Mouse (Mus musculus): ENCODE measurements around the gene Slc16a5.

Gene Slc16a5

GRCm38 (mm10) chr11:115519581-115519980 lies 57.3 kb downstream of the Slc16a5 start:
- no peak for DNase-seq

DNA sequence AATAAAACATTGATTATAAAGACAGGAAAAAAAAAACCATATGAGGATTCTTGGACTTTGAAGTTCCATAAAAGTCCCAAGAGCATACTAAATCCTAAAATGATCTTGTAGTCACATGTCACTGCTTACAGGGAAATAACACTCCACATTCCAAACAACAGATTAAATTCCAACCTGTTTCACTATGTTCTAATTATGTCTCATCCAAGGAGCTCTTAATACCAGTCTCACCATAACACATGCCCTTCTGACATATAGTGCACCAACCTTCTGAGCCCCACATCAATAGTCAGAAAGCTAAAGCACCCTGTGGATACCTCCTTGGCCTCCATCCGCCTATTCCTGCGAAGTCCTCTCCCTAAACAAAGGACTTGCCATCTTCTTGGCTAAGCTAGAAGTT lies 57.9 kb downstream of the Slc16a5 start:
- DNase-seq = no peak

GRCm38 (mm10) chr11:115521080-115521479 lies 58.8 kb downstream of the Slc16a5 start:
- no peak for DNase-seq

DNA sequence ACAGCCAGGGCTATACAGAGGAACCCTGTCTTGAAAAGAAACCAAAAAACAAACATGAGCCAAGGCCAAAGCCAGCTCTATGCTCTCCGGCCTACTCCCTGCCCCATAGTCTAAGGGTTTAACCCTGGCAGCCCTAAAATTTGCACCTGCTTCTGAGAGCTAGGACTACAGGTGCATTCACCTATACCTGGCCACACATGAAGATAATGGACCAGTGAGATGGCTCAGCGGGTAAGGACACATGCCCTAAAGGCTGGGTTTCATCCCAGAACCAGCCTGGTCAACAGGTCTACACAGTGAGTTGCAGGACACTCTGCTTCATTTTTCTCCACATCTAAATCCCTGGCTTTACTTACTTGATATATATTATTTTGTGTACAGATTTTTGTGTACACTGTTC lies 60.0 kb downstream of the Slc16a5 start:
- DNase-seq = no peak

- no peak for DNase-seq
Measured at GRCm38 (mm10) chr11:115522703-115523102, 60.4 kb downstream of the Slc16a5 start.

All from retina, postnatal 1 day (tissue).